Mouse (Mus musculus): ENCODE results near the gene Sit1.
A peak's percentile ranks its signal among the peaks of the same experiment; 100 is the strongest.
"Not testable (repeated sequence)": the region's sequence is repeated elsewhere in the genome, so short reads cannot be mapped to it uniquely, and the experiment has no call there.

The Sit1 gene

DNA sequence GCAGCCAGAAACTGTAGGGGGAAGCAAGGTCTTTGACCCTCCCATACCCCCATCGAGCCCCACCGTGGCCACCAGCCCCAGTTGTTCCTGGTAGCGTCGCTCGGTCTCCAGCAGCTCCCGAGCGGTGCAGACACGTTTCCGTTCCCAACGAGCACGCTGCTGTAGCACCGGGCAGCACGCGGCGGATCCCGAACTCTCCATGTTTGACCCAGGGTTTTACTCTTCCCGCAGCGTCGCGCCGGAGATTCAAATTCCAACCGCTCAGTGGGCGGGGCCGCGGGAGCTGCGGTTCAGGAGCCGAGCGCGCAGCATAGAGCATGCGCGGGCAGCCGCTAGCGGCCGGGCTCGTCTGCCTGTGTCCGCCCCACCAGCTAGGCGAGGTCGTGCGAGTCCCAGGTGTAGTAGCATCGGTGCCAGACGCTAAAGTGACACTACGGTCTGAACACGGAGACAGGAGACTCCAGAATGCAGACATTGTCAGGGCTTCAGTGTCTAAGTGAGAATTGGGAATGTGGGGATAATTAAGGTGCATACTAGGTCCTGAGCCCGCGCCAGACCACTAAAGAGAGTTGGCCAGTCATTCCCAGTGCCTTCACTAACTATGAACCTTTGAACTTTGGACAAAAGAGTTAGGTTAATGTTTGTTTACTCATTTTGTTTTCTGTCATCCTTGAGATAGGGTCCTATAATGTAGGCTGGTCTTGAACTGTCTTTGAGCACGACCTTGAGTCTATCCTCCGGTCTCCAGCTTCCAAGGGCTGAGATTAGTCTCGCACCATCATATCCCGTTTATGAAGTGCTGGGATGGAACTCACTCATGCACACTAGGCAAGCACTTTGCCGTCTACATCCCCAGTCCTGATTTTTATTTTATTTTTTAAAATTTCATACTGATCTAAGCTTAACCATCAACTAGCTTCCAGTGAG is 16.1 kb upstream of the Sit1 start, which contains the start of gene Arhgef39:
Gene Arhgef39, minus strand, starts transcription at position 289 of the 927 bp plus-strand sequence.
- peak; percentile 89 for DNase-seq

- no peak for DNase-seq
Observed at GRCm38 (mm10) chr4:43498983-43499382, 15.4 kb upstream of the Sit1 start.

DNA sequence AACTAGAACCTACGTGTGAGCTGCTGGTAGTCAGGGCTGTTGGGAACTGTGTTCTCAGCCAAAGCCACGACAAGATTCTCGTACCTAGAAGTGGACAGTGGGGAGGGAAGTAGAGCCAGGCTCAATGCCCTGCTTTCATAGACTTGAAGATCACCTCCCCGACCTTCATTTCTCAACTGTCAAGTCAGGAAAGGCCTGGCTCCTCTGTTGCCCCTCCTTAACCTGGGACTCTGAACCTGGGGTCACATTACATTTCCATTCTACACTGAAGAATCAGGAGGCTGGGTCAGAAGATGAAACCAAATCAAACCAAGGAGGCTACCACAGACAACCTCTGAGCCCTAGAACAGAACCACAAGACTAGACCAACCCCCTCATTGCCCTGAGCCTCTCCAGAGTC is 14.4 kb upstream of the Sit1 start:
- no peak for DNase-seq

- DNase-seq: peak; percentile 52
Observed at GRCm38 (mm10) chr4:43497405-43497804, 13.9 kb upstream of the Sit1 start.

- no peak for DNase-seq
Observed at GRCm38 (mm10) chr4:43496587-43496986, 13.1 kb upstream of the Sit1 start.

DNA sequence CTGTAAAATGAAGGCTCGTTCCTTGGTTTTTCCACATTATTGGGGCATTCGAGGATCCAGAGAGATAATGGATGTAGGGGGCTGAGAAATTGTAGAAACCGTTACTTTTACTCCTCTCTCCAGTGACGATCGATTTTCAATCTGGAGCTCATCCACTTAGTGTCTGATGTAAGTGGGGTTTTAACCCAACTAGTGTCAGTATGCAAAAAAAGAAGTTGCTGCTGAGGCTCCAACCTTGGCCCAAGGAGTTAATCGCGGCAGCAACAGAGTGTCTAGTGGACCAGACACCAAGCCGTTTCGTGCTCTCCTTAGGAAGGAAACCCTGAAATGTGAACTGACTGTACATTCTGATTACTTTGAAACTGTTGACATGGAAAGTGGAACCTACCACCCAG is 10.3 kb upstream of the Sit1 start:
- no peak for DNase-seq

DNA sequence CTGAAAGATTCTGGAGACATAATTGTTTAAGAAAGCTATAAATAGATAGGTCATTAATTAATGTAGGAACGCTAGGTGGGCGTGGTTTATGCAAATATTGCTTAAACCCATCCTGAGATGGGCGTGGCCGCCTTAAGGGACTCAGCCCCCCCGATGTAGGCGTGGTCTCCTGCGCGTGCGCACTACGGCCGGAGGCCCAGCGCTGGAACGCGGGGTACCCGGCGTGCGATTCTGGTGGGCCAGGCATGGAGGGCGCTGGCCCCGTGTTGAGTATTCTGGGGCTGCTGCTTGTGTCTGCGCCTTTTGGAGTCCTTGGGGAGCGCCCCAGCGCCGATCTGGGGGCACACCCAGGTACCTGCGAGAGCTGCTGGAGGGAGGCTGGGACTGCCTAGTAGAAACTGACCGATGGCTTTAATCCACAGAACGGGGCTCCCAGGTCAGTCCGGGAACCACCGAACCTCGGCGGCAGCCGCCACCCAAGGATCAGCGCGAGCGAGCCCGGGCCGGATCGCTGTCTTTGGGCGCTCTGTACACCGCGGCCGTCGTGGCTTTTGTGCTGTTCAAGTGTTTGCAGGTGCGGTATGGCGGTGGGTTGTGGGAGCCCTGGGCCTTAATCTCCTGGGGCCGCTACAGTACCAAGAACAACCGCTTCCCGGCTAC is 9.8 kb upstream of the Sit1 start:
- DNase-seq: peak; percentile 99

- DNase-seq: peak; percentile 90
Observed at GRCm38 (mm10) chr4:43492821-43493185, 9.3 kb upstream of the Sit1 start, which contains the start of gene Ccdc107. TSS of gene Ccdc107 (plus strand) at chr4:43492900.

- DNase-seq: no peak
Observed at GRCm38 (mm10) chr4:43492101-43492820, 8.7 kb upstream of the Sit1 start.

- DNase-seq: no peak
Observed at GRCm38 (mm10) chr4:43490801-43491200, 7.3 kb upstream of the Sit1 start.

GRCm38 (mm10) chr4:43489611-43490010 is 6.1 kb upstream of the Sit1 start:
- DNase-seq: no peak

DNA sequence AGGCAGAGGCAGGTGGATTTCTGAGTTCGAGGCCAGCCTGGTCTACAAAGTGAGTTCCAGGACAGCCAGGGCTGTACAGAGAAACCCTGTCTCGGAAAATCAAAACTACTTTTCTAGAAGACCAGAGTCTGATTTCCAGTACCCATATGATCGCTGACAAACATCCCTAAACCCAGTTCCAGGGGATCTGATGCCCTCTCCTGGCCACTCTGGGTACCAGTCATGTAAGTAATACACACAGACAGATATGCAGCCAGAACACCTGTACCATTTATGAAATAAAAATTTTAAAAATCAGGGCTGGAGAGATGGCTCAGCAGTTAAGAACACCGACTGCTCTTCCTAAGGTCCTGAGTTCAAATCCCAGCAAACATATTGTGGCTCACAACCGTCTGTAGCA is 2.1 kb upstream of the Sit1 start:
- DNase-seq: not testable (repeated sequence)

GRCm38 (mm10) chr4:43482591-43482990 is 943 bp downstream of the Sit1 start:
- DNase-seq: no peak

GRCm38 (mm10) chr4:43481894-43482456 is 1.6 kb downstream of the Sit1 start:
- no peak for DNase-seq

DNA sequence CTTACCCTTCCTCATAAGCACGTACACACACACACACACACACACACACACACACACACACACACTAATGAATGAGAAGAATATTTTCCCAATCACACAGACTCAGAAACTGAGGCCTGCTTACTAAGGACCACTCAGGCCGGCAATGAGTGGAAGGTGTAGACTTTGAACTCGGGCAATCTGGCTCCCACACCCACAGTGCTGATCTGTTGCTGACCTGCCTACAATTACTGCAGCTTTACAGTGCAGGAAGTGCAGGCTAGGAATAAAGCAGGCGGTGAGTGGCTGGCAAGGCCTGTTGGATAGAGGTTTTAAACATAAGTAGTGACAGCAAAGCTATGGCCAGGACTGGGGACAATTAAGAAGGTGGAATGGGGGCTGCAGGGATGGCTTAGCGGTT is 2.5 kb downstream of the Sit1 start:
- no peak for DNase-seq

GRCm38 (mm10) chr4:43478906-43479832 is 4.4 kb downstream of the Sit1 start:
- peak; percentile 63 for DNase-seq

GRCm38 (mm10) chr4:43478534-43478858 is 5.0 kb downstream of the Sit1 start:
- no peak for DNase-seq

GRCm38 (mm10) chr4:43477857-43478533 is 5.5 kb downstream of the Sit1 start:
- DNase-seq: peak; percentile 87

- no peak for DNase-seq
Observed at GRCm38 (mm10) chr4:43476604-43477003, 6.9 kb downstream of the Sit1 start.

- DNase-seq: no peak
Observed at GRCm38 (mm10) chr4:43473636-43474035, 9.9 kb downstream of the Sit1 start.

DNA sequence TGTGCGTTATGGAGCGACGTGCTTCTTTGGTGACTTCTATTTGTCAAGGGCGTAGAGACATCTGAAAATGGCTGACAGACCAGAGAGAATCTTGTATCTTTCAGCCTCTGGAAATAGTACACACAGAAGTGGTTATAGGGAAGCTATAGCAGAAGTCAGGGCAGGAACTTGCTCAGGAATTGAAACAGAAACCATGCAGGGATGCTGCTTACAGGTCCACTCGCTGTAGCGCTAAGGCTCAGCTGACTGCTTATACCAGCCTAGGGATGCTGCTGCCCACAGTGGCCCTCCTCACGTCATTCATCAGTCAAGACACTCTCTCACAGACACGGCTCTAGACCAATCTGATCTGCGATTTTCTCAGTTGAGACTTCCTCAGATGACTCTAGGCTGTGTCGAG is 13.2 kb downstream of the Sit1 start:
- no peak for DNase-seq
